Mouse (Mus musculus): ENCODE measurements around the gene Polr1b. TPM values are rescaled to one million over a fixed set of nuclear protein-coding genes. Genes with fewer than 3 reads are reported as not detected.

The Polr1b gene
- polyA plus RNA-seq, 1 experiment from 2014 or later, result 7.1 TPM

DNA sequence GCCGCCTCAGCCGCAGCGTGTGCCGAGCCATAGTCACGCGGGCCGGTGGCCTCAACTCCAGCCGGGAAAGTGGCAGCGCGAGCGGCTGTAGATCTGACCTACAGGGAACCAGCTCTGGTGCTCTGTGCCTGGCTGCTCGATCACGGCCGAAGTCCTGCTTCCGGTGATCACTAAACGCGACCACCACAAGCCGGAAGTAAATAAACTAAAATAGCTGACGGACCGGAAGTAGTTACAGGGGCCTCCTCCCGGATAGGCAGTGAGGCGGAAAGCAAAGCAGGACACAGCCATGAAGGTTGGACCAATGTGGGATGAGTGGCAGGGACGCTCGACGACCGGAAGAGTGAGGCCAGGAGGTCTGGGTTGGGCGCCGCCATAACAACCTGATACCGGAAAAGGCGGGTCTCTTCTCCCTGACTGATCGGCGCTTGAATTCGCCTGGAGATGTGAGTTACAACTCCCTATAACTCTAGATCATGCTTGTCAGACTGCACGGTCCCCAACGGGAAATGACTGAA is 28.7 kb downstream of the Polr1b start, which contains the start of gene Chchd5:
Gene Chchd5, plus strand, starts transcription at position 289 of the 518 bp plus-strand sequence.
- H3K4me1 ChIP-seq (ENCODE audit: insufficient read depth), result peaks cover 20% of the 10 kb centered on the region
- peak within 1 kb of the TSS; percentile 70 for H3K4me2 ChIP-seq (ENCODE audit: low read depth, low read length)
- H3K9ac ChIP-seq (replicated peaks), result peak within 1 kb of the TSS; percentile 90
- peak; percentile 90 for DNase-seq
- peaks cover 30% of the 10 kb centered on the region for H3K36me3 ChIP-seq (replicated peaks; ENCODE audit: insufficient read depth, low read length)
- no peak for TF ChIP-seq CTCF (IDR thresholded peaks at IDR 0.05; ENCODE audit: low read depth)
- TF ChIP-seq EP300 (IDR thresholded peaks at IDR 0.05; ENCODE audit: low read depth), result peak; percentile 49; the same call in 1 of the 2 replicates
- peak; percentile 100 for ATAC-seq
- H3K27ac ChIP-seq (ENCODE audit: low read depth), result peak within 1 kb of the TSS; percentile 98
- no peaks in the 10 kb centered on the region for H3K27me3 ChIP-seq (ENCODE audit: insufficient read depth, low read length)
- WGBS (ENCODE audit: insufficient replicate concordance), result under 1% methylated on average over 35 of the region's 35 CpGs
- 0 out of 2 replicates have a peak, but pooled peaks cover 2% of the 10 kb centered on the region for H3K9me3 ChIP-seq (ENCODE audit: low read length)
- peak within 1 kb of the TSS; percentile 68 for H3K4me3 ChIP-seq (ENCODE audit: low read depth, low read length)

DNA sequence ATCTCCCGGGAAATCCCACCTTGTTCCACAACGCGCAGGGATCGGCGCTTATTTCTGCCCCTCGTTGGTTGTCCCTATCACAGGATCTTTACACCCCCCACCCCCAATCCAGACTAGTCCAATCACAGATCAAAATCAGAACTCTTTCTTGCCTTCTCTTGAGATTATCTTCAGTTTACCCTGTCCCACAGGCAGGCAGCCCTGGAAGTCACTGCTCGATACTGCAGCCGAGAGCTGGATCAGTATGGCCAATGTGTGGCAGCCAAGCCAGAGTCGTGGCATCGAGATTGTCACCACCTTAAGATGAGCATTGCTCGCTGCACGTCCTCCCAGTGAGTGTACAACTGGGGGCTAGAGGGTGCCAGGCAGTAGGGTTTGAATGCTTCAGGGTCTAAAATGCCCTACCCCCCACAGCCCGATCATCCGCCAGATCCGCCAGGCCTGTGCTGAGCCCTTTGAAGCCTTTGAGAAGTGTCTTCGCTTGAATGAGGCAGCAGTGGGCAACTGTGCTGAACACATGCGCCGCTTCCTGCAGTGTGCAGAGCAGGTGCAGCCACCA is 29.3 kb downstream of the Polr1b start:
- Histone ChIP-seq H3K9ac (replicated peaks) (peak overlapping the region; percentile 62), H3K36me3 (replicated peaks; ENCODE audit: insufficient read depth, low read length) (peaks cover 25% of the 10 kb centered on the region), H3K27me3 (ENCODE audit: insufficient read depth, low read length) (no peaks in the 10 kb centered on the region), H3K27ac (ENCODE audit: low read depth) (peak overlapping the region; percentile 98), H3K4me1 (ENCODE audit: insufficient read depth) (peaks cover 20% of the 10 kb centered on the region), H3K9me3 (ENCODE audit: low read length) (0 out of 2 replicates have a peak, but pooled peaks cover 2% of the 10 kb centered on the region), H3K4me3 (ENCODE audit: low read depth, low read length) (peak overlapping the region; percentile 68), H3K4me2 (ENCODE audit: low read depth, low read length) (peak overlapping the region; percentile 70)
- DNase-seq (peak; percentile 27), ATAC-seq (peak; percentile 14)
- WGBS (ENCODE audit: insufficient replicate concordance), result 34% methylated on average over 18 of the region's 18 CpGs
- TF ChIP-seq EP300 (IDR thresholded peaks at IDR 0.05; ENCODE audit: low read depth) (no peak), CTCF (IDR thresholded peaks at IDR 0.05; ENCODE audit: low read depth) (no peak)

DNA sequence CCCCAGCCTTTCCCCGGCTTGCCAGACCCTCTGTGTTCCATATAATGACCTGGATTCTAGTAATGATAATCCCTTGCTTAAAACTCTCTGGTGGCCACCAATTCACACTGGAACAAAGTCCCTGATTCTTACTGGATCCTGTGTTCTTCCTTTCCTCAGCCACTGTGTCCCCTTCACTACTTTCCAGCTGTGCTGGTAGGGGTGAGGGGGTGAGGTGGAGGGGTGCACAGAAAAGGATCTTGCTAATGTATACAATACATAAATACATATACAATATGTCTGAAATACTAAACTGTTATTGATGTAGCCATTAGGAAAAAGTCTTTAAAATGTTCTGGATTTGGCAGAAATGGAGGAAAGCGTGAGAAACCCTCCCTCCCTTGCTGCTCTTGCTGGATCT is 30.0 kb downstream of the Polr1b start:
- peak overlapping the region; percentile 62; the same call in 1 of the 2 replicates for H3K9ac ChIP-seq (replicated peaks)
- ATAC-seq, result no peak
- 0 out of 2 replicates have a peak, but pooled peaks cover 2% of the 10 kb centered on the region for H3K9me3 ChIP-seq (ENCODE audit: low read length)
- H3K27me3 ChIP-seq (ENCODE audit: insufficient read depth, low read length), result no peaks in the 10 kb centered on the region
- peaks cover 18% of the 10 kb centered on the region for H3K36me3 ChIP-seq (replicated peaks; ENCODE audit: insufficient read depth, low read length)
- H3K4me1 ChIP-seq (ENCODE audit: insufficient read depth), result peaks cover 20% of the 10 kb centered on the region
- peak overlapping the region; percentile 70 for H3K4me2 ChIP-seq (ENCODE audit: low read depth, low read length)
- DNase-seq, result no peak
- WGBS (ENCODE audit: insufficient replicate concordance), result 89% methylated on average over 2 of the region's 2 CpGs
- no peak overlapping the region for H3K27ac ChIP-seq (ENCODE audit: low read depth)
- TF ChIP-seq CTCF (IDR thresholded peaks at IDR 0.05; ENCODE audit: low read depth), result no peak
- no peak for TF ChIP-seq EP300 (IDR thresholded peaks at IDR 0.05; ENCODE audit: low read depth)
- H3K4me3 ChIP-seq (ENCODE audit: low read depth, low read length), result peak overlapping the region; percentile 68

DNA sequence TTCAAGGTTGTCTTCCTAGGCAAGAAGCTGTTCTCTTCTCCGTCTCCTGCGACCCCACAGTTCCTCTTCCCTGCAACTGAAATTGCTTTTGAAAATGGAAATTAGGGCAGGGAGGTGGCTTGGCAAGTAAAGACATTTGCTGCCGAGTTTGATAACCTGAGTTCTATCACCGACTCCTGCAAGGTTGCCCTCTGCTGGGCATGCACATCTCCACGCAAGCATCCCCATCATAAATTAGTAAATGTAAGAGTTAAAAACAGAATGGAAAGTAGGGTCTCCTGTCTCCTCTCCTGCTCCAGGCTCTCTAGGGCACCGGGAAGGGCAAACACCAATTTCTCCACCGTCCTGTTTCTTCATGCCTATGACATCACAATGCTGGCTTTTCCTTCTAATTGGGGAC is 31.4 kb downstream of the Polr1b start:
- 85% methylated on average over 7 of the region's 7 CpGs for WGBS (ENCODE audit: insufficient replicate concordance)
- ATAC-seq (no peak), DNase-seq (no peak)
- H3K4me1 ChIP-seq (ENCODE audit: insufficient read depth), result peaks cover 20% of the 10 kb centered on the region
- no peak overlapping the region for H3K27ac ChIP-seq (ENCODE audit: low read depth)
- H3K4me3 ChIP-seq (ENCODE audit: low read depth, low read length), result no peak overlapping the region
- peaks cover 14% of the 10 kb centered on the region for H3K36me3 ChIP-seq (replicated peaks; ENCODE audit: insufficient read depth, low read length)
- TF ChIP-seq EP300 (IDR thresholded peaks at IDR 0.05; ENCODE audit: low read depth), result no peak
- TF ChIP-seq CTCF (IDR thresholded peaks at IDR 0.05; ENCODE audit: low read depth), result peak; percentile 25
- H3K9me3 ChIP-seq (ENCODE audit: low read length), result 0 out of 2 replicates have a peak, but pooled peaks cover 2% of the 10 kb centered on the region
- no peak overlapping the region for H3K4me2 ChIP-seq (ENCODE audit: low read depth, low read length)
- no peak overlapping the region for H3K9ac ChIP-seq (replicated peaks)
- no peaks in the 10 kb centered on the region for H3K27me3 ChIP-seq (ENCODE audit: insufficient read depth, low read length)

DNA sequence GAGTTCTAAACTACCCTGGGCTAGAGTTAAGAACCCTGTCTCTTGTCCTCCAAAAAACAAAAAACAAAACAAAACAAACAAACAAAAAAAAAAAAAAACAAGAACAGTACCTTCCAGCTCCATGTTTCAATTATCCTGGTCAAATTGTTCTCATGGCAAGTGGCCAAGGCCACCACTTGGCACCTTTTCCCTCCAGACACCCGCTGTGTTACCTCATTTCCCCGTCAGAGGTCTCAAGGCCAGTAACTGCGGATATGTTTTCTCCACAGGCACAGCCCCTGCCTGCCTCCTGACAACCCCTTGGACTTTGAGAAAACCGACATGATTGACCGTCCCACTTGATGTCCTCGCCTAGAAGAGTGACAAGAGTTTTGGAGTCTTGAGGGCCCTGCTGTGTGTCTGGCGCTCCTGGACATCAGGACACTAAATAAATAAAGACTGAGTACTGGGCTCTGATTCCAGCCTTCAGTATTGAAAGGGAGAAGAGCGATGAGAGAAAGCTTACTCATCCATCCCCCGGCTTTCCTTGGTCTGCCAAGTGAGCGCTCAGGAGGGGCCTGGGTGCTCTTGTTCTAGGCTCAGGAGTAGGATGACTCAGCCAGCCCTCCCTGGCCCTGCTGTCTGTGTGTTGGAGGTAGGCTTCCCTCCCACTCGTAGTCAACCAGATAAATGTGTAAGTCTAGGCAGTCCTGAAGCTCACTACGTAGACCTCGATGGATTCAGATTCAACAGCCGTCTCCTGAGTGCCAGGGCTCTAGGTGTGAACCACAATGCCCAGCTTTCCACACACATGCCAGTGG is 32.4 kb downstream of the Polr1b start:
- Histone ChIP-seq H3K4me3 (ENCODE audit: low read depth, low read length) (no peak overlapping the region), H3K27ac (ENCODE audit: low read depth) (no peak overlapping the region), H3K9me3 (ENCODE audit: low read length) (0 out of 2 replicates have a peak, but pooled peaks cover 2% of the 10 kb centered on the region), H3K4me2 (ENCODE audit: low read depth, low read length) (no peak overlapping the region), H3K4me1 (ENCODE audit: insufficient read depth) (peaks cover 20% of the 10 kb centered on the region), H3K27me3 (ENCODE audit: insufficient read depth, low read length) (no peaks in the 10 kb centered on the region), H3K9ac (replicated peaks) (no peak overlapping the region), H3K36me3 (replicated peaks; ENCODE audit: insufficient read depth, low read length) (peaks cover 14% of the 10 kb centered on the region)
- ATAC-seq (no peak), DNase-seq (no peak)
- TF ChIP-seq EP300 (IDR thresholded peaks at IDR 0.05; ENCODE audit: low read depth), result no peak
- no peak for TF ChIP-seq CTCF (IDR thresholded peaks at IDR 0.05; ENCODE audit: low read depth)
- WGBS (ENCODE audit: insufficient replicate concordance), result 90% methylated on average over 14 of the region's 14 CpGs

DNA sequence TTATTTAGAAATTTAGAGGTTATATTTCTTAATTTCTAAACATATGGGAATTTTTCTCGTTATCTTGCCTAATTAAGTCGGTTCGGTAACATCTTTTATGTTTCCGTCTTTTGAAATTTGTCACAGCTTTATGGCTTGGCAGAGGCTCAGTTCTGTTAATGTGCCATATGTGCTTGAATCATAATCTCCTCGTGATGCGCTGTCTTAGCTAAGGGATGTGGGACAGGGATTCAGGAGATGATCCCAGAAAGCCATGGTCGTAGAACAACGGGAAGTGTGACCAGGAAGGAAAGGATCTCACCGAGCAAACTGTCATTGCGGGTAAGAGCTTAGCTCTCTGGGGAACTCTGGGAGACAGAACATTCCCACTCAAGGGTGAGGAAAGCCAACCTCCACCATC is 39.1 kb downstream of the Polr1b start:
- 85% methylated on average over 10 of the region's 10 CpGs for WGBS (ENCODE audit: insufficient replicate concordance)

More for the DNA sequence above, 39.1 kb downstream of the Polr1b start:
- Histone ChIP-seq H3K27me3 (ENCODE audit: insufficient read depth, low read length) (no peaks in the 10 kb centered on the region), H3K4me1 (ENCODE audit: insufficient read depth) (no peaks in the 10 kb centered on the region), H3K27ac (ENCODE audit: low read depth) (no peak overlapping the region), H3K9ac (replicated peaks) (no peak overlapping the region), H3K36me3 (replicated peaks; ENCODE audit: insufficient read depth, low read length) (no peaks in the 10 kb centered on the region), H3K4me3 (ENCODE audit: low read depth, low read length) (no peak overlapping the region), H3K4me2 (ENCODE audit: low read depth, low read length) (no peak overlapping the region), H3K9me3 (ENCODE audit: low read length) (no peaks in the 10 kb centered on the region)
- ATAC-seq, result no peak
- DNase-seq, result no peak
- TF ChIP-seq EP300 (IDR thresholded peaks at IDR 0.05; ENCODE audit: low read depth) (no peak), CTCF (IDR thresholded peaks at IDR 0.05; ENCODE audit: low read depth) (no peak)

Measured in liver, postnatal 0 days (tissue).